Mouse (Mus musculus) kidney, postnatal 4 days (tissue): Measurements from ENCODE around the gene Ankle1.

ENCODE experiments used
- DNase-seq, 2 experiments: peaks; one replicate each; pipeline ENCODE4 v3.0.0; 2021; ENCODE audit warnings: mixed read lengths in 2 of 2

Gene Ankle1

DNA sequence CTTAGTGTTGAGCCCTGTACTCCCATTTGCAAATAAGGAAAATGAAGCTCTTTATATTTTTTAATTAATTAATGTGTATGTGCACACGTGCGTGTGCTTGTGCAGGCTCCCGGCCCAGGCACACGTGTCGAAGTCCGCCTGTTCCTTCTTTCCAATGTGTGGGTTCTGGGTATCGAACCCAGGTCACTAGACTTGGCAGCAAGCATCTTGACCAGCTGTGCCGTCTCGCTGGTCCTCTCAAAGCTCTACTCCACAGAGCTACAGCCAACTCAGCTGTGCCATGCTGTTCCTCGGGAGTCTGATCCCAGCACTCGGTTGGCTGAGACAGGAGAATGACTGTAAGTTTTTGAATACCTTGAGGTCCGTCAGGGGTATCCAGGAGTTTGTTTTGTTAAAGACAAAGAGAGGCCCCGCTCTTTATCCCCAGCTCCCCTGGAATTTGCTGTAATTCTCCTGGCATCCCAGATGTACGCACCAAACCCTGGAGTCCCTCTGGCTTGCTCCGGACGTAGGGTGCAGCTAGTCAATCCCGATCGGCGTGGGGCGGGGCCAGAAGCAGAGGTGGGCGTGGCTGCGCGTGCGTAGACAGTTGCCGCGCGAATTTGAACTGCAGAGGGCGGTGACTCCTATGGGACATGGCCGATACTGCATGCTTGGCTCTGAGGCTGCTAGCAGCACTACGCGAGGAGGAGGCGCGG is at the start of gene Ankle1:
TSS of gene Ankle1 (plus strand) at position 610 of the 698 bp plus-strand sequence.
- DNase-seq = peak; percentile 98

DNA sequence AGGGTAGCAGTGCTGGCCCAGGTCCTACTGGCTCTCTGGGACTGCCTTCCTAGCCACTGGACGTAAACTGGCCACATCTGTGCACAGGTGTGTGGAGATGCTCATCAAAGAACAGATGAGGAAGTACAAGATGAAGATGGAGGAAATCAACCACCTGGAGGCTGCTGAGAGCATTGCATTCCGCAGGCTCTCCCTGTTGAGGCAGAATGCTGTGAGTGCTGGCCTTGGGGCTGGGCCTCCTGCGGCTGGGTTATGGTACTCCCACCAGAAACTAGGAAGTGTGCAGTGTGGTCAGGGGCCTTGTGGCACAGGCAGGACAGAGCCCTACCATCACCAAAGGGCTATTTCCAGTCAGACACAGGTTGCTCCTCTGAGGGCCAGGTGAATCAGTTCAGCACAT is 47.8 kb upstream of the Ankle1 start:
- no peak for DNase-seq

DNA sequence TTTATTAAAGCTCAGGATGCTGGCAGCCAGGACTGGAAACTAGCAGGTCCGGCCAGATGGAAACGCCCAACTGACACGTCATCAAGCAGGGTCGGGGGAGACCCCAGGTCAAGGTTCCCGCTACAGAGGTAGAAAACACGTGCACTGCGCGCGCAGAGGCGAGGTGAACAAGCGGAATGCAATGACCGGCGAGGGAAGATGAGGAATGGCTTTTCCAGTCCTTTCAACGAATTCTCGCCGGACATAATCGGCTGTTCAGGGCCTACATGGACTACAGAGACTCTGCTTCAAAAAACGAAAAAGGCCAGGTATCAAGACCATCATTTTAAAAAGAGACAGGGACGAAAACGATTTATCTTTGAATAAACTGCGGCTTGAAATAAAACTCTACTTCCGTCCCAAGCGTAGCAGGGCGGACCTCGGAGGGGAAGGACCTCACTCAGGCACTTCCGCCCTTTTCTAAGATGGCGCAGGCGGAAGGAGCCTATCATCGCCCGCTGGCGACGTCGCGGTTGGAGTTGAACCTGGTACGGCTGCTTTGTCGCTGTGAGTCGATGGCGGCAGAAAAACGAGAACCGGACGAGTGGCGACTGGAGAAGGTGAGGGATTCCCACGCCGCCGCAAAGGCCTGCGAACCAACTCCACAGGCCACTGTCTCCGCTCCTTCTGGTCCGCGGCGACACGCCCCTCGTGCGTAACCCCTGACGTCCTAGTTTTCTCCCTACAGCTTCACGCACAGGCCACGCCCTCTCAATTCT is 38.9 kb upstream of the Ankle1 start, which contains the start of gene Use1:
TSS of gene Use1 (plus strand) at position 78 of the 758 bp plus-strand sequence.
- peak; percentile 92 to 95 for DNase-seq

DNA sequence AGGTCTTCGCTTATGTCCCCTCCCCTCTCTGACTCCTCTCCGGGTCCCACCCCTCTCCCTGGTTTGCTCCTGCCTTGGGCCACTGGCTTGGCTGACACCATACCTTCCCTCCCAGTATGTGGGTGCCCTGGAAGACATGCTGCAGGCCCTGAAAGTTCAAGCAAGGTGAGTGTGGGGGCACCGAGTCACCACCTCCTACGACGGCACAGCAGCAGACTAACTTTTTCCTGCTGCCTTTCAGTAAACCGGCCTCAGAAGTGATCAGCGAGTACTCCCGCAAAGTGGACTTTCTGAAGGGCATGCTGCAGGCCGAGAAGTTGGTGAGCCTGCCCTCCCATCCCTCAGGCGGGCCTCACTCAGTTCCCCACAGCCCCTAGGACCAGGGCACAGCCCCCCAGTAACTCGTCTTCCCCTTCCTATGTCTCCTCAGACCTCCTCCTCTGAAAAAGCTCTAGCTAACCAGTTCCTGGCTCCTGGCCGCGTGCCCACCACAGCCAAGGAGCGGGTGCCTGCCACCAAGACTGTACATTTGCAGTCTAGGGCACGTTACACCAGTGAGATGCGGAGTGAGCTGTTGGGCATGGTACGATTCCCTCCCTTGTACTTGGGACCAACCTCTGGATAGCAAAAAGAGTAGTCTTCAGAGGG is 38.2 kb upstream of the Ankle1 start:
- DNase-seq = peak in 1 of 2 experiments; percentile 29

DNA sequence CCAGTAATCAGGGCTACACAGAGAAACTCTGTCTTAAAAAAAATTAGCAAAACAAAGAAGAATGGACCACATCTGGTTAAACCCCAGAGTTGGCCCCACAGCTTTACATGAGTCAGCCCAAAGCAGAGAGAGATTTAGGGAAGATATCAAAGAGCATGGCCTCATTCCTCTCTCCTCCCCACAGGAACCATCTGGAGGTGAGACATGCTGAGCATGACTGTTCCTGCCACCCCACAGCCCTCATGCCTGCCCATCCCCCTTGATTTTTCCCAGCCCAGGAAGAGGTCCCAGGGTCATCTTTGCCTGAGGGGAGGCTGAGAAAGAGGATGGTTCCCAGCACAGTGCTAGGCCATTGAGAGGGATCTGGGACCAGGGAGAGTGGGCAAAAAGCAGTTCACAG is 37.4 kb upstream of the Ankle1 start:
- no peak for DNase-seq

DNA sequence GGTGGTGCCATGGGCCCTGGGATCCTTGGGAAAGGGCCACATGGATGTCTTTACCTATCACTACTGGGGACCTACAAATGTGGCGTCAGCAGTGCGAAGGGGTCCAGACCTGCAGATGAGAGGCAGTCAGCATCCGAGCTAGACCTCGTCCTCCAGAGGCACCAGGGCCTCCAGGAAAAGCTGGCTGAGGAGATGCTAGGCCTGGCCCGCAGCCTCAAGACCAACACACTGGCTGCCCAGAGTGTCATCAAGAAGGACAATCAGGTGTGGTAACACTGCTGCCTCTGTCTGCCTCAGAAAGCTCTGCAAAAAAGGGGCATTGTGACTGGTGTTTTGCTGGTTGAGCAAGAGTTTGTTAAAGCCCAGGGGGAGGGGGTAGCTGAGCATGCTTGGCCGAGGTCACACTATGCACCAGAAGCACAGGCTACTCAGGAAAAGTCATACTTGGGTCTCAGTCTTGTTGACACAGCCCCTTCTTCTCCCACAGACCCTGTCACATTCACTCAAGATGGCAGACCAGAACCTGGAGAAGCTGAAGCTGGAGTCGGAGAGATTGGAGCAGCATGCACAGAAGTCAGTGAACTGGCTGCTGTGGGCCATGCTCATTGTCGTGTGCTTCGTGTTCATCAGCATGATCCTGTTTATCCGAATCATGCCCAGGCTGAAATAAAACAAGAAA is 36.6 kb upstream of the Ankle1 start:
- no peak for DNase-seq

DNA sequence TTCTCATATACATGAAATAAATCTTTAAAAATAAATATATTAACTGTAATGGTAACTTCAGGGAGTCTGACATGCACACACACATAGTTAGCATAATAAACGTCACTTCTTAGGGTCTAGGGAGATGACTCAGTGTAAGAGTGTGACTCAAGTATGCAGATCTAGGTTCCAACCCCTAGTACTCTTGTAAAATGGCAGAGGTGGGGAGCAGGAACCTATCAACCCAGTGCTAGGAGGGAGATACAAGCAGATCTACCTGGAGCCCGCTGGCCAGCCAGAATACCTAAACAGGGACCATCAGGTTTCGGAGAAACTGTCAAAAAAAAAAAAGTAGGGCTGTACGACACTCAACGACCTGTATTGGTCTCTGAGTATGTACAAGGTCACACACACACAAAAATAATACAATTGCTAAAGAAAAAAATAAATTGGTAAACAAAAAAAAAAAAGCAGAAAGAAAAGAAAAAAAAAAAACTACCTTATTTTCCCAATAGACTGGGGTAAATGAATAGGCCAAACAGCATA is 35.0 kb upstream of the Ankle1 start:
- no peak for DNase-seq

DNA sequence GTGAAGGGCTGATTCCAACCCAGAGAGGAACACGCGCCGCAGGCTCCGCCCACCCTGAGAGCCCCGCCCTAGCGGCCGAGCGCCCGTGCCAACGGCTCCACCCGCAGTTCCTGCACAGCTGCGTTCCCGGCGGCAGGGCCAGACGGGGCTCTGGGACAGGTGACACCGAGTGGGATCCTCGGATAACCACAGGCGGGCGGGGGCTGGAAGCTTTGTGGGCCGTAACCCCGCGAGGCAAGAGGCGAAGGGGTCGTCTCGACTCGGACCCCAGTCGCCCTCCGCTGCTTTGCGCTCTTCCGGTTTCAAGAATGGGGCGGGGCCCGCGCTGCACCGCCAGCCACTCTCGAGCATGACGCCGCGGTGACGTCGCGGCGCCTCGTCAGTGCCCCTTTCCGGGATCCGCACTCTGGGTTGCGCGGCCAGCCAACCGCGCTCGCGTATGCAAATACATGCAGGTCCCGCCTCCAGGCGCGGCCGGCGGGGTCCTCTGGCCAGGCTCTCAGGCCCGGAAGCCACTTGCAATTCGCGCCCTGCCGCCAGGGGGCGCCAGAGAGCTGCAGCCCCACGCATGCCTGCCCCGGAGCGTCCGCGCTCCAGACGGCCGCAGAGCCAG is 34.5 kb upstream of the Ankle1 start, which contains the start of gene Ocel1:
TSS of gene Ocel1 (plus strand) at position 63 of the 613 bp plus-strand sequence.
- peak; percentile 96 to 99 for DNase-seq

DNA sequence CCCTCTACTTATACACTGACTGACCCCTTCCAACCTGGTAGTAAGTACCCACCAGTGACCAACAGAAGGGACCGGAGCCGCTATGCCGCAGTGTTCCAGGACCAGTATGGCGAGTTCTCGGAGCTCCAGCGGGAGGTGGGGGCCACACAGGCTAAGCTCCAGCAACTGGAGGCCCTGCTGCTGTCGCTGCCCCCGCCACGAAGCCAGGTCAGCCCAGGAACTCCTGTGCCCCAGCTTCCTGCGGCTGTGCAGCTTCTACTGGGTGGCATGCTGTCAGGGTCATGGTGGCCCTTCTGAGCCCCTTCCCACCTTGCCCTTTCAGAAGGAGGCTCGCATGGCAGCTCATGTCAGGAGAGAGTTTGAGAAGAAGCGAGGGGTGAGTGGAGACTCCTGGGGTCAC is 33.4 kb upstream of the Ankle1 start:
- DNase-seq = peak in 1 of 2 experiments; percentile 34

DNA sequence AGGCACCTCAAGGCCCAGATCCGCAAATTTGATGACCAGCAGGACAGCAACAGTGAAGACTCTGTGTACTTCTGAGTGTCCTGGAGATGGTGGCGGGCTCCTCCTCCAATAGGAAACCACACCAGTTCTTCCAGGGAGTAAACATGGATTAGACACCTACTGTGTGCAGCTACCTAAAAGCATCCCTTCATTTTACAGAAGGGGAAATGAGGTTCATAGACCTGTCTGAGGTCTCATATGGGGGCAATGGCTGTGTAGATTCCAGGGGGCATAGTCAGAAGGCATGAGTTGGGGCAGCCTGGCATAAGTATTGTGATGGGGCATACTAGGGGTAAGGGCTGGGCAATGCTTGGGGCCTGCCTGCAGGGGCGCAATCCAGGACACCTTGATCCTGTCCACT is 32.8 kb upstream of the Ankle1 start:
- DNase-seq = no peak

DNA sequence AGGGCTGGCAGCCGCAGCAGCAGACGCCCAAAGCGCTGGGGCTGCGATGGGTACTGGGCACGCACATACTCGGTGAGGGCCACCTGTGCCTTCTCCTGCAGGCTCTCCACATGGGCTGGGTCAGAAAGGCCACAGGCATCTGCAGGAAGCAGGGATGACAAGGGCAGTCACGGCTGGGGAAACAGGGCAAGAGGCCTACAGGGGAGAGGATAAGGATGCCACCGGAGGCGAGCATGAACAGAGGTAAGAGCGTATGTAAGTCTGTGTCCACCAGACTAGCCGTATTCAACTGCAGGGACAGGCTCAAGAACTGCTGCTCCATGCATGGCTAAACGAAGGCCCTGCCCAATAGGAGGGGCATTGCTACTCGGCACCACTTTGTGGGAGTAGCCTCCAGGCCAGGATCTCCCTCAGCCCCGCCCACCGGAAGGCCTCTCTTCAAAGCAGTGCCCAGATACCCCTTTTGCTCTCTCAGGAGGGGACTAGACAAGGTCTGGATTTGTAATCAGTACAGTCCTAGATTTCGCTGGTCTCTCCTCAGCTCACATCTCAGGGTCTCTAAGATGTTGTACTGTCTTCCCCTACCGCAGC is 31.1 kb upstream of the Ankle1 start:
- peak; percentile 71 to 81 for DNase-seq

DNA sequence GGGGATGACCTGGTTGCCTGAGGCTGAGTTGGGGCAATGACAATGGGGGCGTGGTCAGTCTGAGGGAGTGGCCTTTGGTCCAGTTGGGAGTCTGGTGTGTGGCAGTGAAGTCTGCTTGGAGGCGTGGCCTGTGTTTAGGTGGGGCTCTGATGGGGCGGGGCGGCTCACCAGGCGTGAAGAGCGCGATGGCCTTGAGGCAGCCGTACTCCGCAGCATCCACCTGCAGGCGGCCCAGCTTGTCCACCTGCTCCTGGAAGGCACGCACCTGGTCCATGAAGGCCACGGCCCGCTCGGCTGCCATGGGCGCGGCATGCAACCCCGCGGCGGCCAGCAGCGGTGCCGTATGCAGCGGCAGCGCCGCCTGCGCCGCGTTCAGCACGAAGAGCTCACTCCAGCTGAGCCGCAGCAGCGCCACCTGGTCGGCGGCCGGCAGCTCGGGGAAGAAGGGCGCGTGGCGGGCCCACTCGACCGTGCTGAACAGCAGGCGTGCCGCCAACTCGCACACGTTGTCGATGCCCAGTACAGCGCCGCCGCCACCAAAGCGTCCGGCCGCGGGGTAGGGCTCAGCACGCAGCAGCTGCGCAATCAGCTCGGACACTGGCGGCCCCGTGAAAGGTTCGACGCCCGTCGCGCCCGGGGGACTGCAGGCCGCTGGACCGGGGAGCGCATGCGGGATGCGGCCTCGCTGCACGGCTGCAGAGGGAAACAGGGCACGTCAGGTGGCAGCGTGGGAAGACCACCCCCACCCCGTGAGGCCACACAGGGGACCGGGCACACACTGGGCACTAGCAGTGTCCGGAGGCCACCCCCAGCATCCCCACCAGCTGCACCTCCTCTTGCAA is 30.0 kb upstream of the Ankle1 start:
- peak; percentile 80 to 90 for DNase-seq

DNA sequence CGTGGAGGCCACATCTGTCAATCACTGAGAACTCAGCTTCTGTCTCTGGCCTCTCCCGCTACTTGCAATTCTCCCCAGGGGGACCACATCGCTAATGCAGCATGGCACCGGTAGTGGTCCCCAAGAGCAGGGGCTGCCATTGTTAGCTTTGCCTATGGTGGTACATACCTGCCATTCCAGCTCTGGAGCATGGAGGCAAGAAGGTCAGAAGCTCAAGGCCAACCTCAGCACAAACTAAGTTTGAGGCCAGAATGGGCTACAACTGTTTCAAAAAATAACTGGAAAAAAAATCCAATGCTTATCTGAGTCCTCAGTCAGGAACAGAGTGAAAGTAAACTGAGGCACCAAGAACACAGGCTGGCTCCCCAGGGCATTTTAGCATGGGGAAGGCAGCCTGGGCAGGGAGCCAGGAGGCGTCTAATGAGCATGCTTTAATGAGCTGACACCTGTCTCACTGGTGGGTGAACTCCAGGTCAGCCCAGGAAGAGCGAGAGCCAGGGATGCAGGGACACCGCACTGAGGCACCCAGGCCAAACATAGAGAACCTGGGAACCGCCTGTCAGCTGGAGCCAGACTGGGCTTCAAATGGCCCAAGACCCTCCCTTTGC is 29.3 kb upstream of the Ankle1 start:
- peak in 1 of 2 experiments; percentile 26 for DNase-seq

DNA sequence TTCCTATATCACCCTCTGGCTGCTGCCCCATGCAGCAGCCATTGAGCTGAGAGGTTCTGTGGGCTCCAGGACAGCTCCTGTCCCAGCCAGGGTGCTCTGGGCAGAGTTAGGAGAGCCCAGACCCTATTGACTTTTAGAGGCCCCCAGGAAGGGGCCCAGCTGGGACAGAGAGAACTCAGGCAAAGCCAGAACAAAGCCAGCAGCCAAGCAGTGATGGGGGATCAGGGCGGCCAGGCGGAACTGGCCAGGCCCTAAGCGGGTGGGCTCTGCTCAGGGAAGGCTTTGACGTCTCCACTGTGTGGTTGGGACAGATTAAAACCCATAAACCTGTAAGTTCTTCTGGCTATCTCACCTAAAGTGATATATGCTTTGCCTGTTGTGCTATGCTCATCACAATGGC is 26.8 kb upstream of the Ankle1 start:
- DNase-seq = peak in 1 of 2 experiments; percentile 35

DNA sequence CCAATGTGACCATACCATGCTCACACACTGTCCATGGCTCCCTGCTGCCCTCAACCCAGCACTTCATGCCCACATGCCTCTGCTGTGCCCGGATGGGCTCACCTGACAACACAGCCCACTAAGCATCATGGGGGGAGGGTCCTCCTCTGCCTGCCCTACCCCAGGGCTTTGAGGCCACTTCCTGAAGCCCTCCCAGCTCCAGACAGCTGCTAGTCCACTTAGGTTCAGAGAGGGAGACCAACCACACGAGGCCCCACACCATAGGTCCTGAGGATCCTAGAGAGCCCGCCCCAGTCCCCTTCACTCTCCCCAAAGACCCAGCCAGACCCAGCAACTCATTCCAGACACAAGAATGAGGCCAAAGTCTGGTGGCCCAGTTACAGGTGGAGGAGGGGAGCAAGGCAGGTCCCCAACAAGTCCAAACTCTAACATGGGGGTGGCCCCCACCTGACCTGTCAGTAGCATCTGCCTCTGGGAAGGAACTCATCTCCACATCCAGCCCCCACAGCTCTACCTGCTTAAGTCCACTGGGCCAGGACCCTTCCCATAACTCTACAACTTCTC is 26.2 kb upstream of the Ankle1 start:
- peak; percentile 42 to 64 for DNase-seq

DNA sequence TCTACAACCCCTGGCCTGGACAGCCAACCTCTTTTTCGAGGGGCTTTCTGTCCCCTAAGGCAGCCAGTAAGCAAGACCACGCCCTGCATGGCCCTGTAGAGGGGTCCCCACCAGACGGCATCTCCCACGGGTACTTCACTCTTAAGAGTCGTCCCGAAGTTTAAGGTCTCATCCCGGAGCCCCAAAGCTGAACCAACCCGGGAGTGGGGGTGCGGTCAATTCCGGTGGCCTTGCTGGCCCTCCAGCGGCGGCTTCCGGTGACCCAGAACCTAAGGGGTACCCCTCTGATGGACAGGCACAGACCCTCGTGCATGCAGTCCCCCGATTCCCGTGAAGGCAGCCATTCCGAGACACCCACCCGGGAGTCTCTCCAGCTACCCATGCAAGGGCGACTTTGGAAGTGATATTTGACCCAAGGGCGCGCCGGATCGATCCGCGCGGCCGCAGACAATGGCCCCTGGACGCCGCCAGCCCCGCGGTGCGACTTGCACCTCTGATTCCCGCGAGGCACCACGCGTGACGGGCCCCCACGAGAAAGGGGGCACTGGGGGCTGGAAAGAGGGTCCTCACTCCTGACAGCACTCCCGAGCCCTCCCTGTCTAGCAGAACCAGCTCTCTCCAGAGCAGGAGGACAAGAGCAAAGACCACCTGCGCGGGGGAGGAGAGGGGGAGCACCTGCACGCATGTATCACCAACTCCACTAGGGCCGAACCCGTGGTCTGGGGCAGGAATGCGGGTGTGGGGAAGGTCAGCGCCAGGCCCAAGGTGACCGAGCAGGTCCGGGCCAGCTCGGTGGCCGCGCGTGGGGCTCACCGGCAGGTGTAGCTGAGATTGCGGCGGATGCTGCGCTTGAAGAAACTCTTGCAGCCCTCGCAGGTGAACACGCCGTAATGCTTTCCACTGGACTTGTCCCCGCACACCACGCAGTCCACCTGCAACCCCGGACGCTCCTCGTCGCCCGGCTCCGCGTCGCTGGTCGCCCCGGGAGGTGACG is 25.3 kb upstream of the Ankle1 start:
- peak; percentile 59 to 70 for DNase-seq

DNA sequence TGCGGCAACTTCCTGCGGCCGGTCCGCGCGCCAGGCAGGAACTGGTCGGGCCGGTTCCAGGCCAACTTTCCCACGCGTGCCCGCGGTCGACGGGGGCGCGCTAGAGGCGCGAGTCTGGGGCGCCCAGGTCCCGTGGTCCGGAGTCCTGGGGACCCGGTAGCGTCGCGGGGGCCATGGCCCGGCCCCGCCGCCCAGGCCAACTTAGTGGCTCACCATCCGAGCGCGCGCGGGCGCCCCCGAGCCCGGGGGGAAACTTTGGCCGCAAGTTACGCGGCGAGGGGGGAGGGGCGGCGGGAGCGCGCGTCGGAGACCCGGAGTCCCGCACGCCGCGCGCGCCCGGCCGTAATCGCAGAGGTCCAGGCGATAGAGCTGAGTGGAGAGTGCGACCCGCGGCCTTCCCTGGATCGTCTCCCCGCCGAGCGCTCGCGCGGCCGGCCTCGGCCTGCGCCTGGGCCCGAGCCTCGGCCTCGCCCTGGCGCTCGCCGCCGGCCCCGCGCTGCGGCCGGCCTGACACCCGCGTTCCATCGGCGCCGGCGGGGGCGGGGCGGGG is 24.3 kb upstream of the Ankle1 start, which contains the start of gene Nr2f6:
TSS of gene Nr2f6 (minus strand) at position 540 of the 550 bp plus-strand sequence.
- DNase-seq = peak; percentile 84 to 91
